Mouse (Mus musculus) liver, adult 2 months (tissue): ENCODE results near the gene Sox18. TPM values are rescaled to one million over a fixed set of nuclear protein-coding genes. Genes with fewer than 3 reads are reported as not detected.

ENCODE experiments used
- DNase-seq: peaks from one replicate; pipeline ENCODE4 v3.0.0-alpha.2; 2011; ENCODE audit warnings: low read depth, low spot score; ENCODE audit errors: extremely low read depth
- H3K27ac ChIP-seq: fragments of 200-500 bp; replicated peaks from 2 replicates; pipeline ENCODE4 v1.5.1; 2012; ENCODE audit warnings: low read depth, mild to moderate bottlenecking, control low read depth, inconsistent platforms, low read length; ENCODE audit not compliant: insufficient read depth
- H3K27me3 ChIP-seq: fragments of 200-500 bp; 2 replicates; pipeline ENCODE4 v1.6.1; 2012; ENCODE audit warnings: mild to moderate bottlenecking, moderate library complexity, low read length, inconsistent platforms; ENCODE audit not compliant: control insufficient read depth, insufficient read depth
- H3K36me3 ChIP-seq: fragments of 200-500 bp; 2 replicates; pipeline ENCODE4 v1.6.1; 2012; ENCODE audit warnings: low read length, inconsistent platforms; ENCODE audit not compliant: control insufficient read depth, insufficient read depth
- H3K4me1 ChIP-seq: fragments of 200-500 bp; 2 replicates; pipeline ENCODE4 v1.6.1; 2011; ENCODE audit warnings: low read length; ENCODE audit not compliant: control insufficient read depth, insufficient read depth
- H3K4me3 ChIP-seq: fragments of 200-500 bp; 2 replicates; pipeline ENCODE4 v1.5.1; 2011; ENCODE audit warnings: low read depth, mild to moderate bottlenecking, control low read depth, low read length, moderate library complexity; ENCODE audit not compliant: insufficient read depth
- H3K79me2 ChIP-seq: fragments of 200-500 bp; 2 replicates; pipeline ENCODE4 v1.6.1; 2012; ENCODE audit warnings: inconsistent platforms, mild to moderate bottlenecking, low read length, moderate library complexity; ENCODE audit not compliant: control insufficient read depth, insufficient read depth
- H3K9ac ChIP-seq: fragments of 200-500 bp; 2 replicates; pipeline ENCODE4 v1.6.1; 2012; ENCODE audit warnings: low read depth, mild to moderate bottlenecking, control low read depth, inconsistent platforms, low read length
- CTCF ChIP-seq: fragments of 200-500 bp; IDR thresholded peaks from 2 replicates; pipeline ENCODE4 v1.5.1; 2011; ENCODE audit warnings: low read depth, low read length, control low read depth
- POLR2A ChIP-seq: fragments of 200-500 bp; IDR thresholded peaks from 2 replicates; pipeline ENCODE4 v1.6.1; 2011; ENCODE audit warnings: low read length, control low read depth; ENCODE audit not compliant: insufficient read depth; ENCODE audit errors: extremely low read depth
- WGBS: fragments of 180-500 bp; shearing (Covaris S2); methylation state at CpG from one replicate; pipeline ENCODE4 v1.1.7; 2018; 5-methylcytosine and 5-hydroxymethylcytosine counted together
- polyA plus RNA-seq: library from polyadenylated mRNA; depleted of rRNA; stranded (reverse); fragments of >200 nt; gene quantifications from 2 replicates; pipeline ENCODE4 v1.2.3, GENCODE M21; 2012
- total RNA-seq: library from RNA; depleted of rRNA; stranded (reverse); fragments of >200 nt; gene quantifications from 2 replicates; pipeline ENCODE4 v1.2.3, GENCODE M21; 2014

Gene Sox18
- total and polyA plus RNA-seq, 2 experiments = 1.4 to 9.8 TPM

DNA sequence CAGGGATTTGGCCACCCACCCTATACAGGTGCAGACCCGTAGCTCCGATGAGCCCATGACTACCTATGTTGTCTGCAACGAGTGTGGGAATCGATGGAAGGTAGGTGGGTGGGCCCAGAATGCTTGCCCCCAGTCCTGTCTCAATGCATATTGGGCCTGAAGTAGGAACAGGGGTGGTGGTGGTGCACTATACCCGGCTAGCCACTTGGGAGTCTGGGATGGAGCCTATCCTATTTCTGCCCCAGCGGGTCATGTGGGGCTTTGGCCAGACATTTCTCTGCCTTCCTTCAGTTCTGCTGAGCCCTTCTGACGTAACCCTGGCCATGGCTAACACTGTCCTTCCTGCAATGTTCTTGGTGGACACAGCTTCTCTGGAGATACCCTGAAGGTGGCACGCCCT, 16.1 kb upstream of the Sox18 start:
- no peak overlapping the region for H3K4me3 ChIP-seq
- no peaks in the 10 kb centered on the region for H3K4me1 ChIP-seq
- H3K79me2 ChIP-seq = no peaks in the 10 kb centered on the region
- no peaks in the 10 kb centered on the region for H3K27me3 ChIP-seq
- 94% methylated on average over 8 of the region's 8 CpGs for WGBS
- TF ChIP-seq CTCF = no peak
- H3K9ac ChIP-seq = no peak overlapping the region
- no peak for DNase-seq
- H3K36me3 ChIP-seq = no peaks in the 10 kb centered on the region
- no peak overlapping the region for H3K27ac ChIP-seq

DNA sequence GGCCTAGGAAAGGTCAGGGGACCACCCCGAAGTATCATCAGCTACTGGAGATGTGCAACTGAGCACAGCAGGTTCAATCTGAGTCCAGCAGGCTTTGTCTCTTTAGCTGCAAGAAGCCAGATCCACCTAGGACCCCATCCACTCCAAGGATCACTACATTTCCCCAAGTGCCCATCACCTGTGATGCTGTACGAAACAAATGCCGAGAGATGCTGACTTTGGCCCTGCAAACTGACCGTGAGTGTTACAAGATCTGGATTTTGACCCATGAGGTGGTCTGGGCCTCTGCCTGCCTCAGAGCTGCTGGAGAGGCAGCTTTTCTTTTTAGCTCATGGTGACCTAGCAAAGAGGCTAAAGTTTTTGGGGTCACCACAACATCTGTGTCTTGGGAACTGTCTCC, 14.2 kb upstream of the Sox18 start:
- 84% methylated on average over 4 of the region's 4 CpGs for WGBS
- no peak for TF ChIP-seq POLR2A

DNA sequence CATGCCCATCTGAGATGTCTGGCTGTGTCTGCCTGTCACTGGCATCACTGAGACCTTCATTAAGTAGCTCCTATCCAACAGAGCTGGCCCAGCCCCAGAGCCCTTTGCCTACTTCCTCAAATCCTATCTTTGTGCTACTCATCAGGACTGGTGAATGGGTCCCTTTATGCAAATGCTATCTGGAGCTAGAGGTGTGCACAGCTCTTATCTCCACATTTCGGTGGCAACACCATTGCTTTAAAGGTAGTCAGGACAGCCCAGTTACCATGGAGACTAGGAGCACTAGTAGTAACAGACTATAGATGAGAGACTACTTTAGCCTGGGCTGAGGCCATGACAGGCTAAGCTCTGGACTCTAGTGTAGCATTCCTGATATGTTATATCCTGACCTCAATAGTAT, 13.3 kb upstream of the Sox18 start:
- TF ChIP-seq POLR2A (no peak), CTCF (no peak)
- H3K9ac ChIP-seq = no peak overlapping the region
- DNase-seq = no peak
- no peaks in the 10 kb centered on the region for H3K27me3 ChIP-seq
- H3K27ac ChIP-seq = no peak overlapping the region
- H3K36me3 ChIP-seq = no peaks in the 10 kb centered on the region
- 74% methylated on average over 1 of the region's 1 CpGs for WGBS
- no peak overlapping the region for H3K4me3 ChIP-seq
- no peaks in the 10 kb centered on the region for H3K79me2 ChIP-seq
- H3K4me1 ChIP-seq = peaks cover 4% of the 10 kb centered on the region; the same call in 1 of the 2 replicates

More for the DNA sequence above, 14.2 kb upstream of the Sox18 start:
- Histone ChIP-seq H3K27me3 (no peaks in the 10 kb centered on the region), H3K36me3 (no peaks in the 10 kb centered on the region), H3K4me3 (no peak overlapping the region), H3K79me2 (no peaks in the 10 kb centered on the region), H3K27ac (no peak overlapping the region), H3K9ac (no peak overlapping the region), H3K4me1 (peaks cover 1% of the 10 kb centered on the region; the same call in 1 of the 2 replicates)
- no peak for DNase-seq

DNA sequence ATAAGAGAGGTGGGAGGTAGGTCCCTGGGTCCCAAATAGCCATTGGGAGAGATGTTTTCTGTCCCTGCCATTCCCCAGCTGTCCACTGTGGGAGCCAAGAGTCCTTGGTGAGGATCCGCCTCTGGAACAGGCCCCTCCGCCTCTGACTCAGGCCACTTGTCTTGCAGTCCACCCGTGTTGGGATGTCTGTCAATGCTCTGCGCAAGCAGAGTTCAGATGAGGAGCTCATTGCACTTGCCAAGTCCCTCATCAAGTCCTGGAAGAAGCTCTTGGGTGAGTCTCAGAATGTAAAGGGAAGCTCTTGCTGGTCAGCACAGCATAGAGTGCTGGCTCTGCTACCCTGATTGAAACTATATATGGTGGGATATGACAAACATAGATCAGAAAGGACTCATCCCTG, 11.9 kb upstream of the Sox18 start:
- Histone ChIP-seq H3K4me3 (no peak overlapping the region), H3K27ac (no peak overlapping the region), H3K79me2 (no peaks in the 10 kb centered on the region), H3K9ac (no peak overlapping the region), H3K27me3 (no peaks in the 10 kb centered on the region), H3K4me1 (peaks cover 8% of the 10 kb centered on the region; the same call in 1 of the 2 replicates), H3K36me3 (no peaks in the 10 kb centered on the region)
- 79% methylated on average over 4 of the region's 4 CpGs for WGBS
- TF ChIP-seq CTCF (no peak), POLR2A (no peak)
- no peak for DNase-seq

DNA sequence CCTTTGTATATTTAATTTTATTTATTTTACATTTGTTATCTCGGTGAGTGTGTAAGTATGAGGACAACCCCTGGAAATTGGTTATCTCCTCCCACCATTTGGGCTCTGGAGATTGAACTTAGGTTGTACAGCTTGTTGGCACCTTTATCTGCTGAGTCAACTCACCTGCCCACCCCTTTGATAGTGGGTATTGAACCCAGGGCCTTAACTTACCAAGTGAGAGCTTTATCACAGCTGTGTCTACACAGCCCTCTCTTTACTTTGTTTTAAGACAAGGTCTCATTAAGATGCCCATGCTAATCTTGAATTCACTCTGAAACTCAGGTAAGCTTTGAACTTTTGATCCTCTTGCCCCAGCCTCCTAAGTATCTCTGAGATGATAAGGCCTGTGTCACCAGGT, 10.5 kb upstream of the Sox18 start:
- Histone ChIP-seq H3K27ac (no peak overlapping the region), H3K27me3 (no peaks in the 10 kb centered on the region), H3K79me2 (no peaks in the 10 kb centered on the region), H3K4me1 (peaks cover 8% of the 10 kb centered on the region; the same call in 1 of the 2 replicates), H3K36me3 (no peaks in the 10 kb centered on the region), H3K9ac (no peak overlapping the region), H3K4me3 (no peak overlapping the region)
- TF ChIP-seq CTCF (no peak), POLR2A (no peak)
- WGBS = 94% methylated on average over 1 of the region's 1 CpGs
- no peak for DNase-seq

DNA sequence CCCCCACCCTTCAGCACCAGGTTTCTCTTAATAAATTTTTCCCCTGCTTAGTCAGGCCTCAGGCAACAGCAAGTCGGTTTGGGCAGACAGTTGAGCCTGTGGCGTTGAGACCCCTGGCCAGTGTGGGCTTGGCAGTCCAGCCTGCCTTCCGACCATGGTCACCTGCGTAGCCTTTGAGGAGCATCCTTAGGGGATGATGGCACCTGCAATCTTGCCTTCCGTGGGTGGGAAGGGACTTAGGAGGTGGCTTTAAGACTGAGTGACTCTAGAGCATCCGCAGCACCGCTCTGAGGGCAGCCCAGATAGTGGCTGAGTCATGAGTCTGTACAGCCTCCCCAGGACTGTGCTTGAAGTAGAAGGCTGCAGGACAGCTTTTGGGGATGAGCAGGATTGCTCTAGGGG, 9.3 kb upstream of the Sox18 start:
- H3K79me2 ChIP-seq = no peaks in the 10 kb centered on the region
- H3K36me3 ChIP-seq = no peaks in the 10 kb centered on the region
- peak overlapping the region; percentile 76 for H3K9ac ChIP-seq
- no peak overlapping the region for H3K27ac ChIP-seq
- H3K27me3 ChIP-seq = no peaks in the 10 kb centered on the region
- peak overlapping the region; percentile 78 for H3K4me3 ChIP-seq
- WGBS = 37% methylated on average over 7 of the region's 7 CpGs
- no peak for TF ChIP-seq POLR2A
- TF ChIP-seq CTCF = no peak
- H3K4me1 ChIP-seq = peaks cover 8% of the 10 kb centered on the region; the same call in 1 of the 2 replicates
- DNase-seq = no peak
